Mouse (Mus musculus) heart, embryonic 11.5 days (tissue): ENCODE results near the gene Msrb1. TPM values are rescaled to one million over a fixed set of nuclear protein-coding genes. Genes with fewer than 3 reads are reported as not detected.

Experiments used
- polyA plus RNA-seq: library from polyadenylated mRNA; unstranded; fragments of >200 nt; fragmentation: Nextera tagmentation; extraction: Ambion mirVana; gene quantifications from 2 replicates; pipeline ENCODE4 v1.2.1, GENCODE M21; 2014

Msrb1 gene
- polyA plus RNA-seq, 1 experiment from 2014 or later: 20.9 TPM

Other genes with a start within 250 kb of the Msrb1 start
- 0.40 and 0.49 TPM in 2 replicates for gene Caskin1, start 248.0 kb upstream of the Msrb1 start, polyA plus RNA-seq
- gene Traf7, start 208.7 kb upstream of the Msrb1 start, polyA plus RNA-seq: 72.3 and 80.1 TPM in 2 replicates
- gene Rab26, start 202.4 kb upstream of the Msrb1 start, polyA plus RNA-seq: 1.1 and 1.9 TPM in 2 replicates
- gene Pkd1, start 186.8 kb upstream of the Msrb1 start, polyA plus RNA-seq: 8.9 and 9.2 TPM in 2 replicates
- gene Tsc2, start 104.0 kb upstream of the Msrb1 start, polyA plus RNA-seq: 46.7 and 50.6 TPM in 2 replicates
- 9.1 and 9.8 TPM in 2 replicates for gene Nthl1, start 104.0 kb upstream of the Msrb1 start, polyA plus RNA-seq
- gene Slc9a3r2, start 86.3 kb upstream of the Msrb1 start, polyA plus RNA-seq: 52.7 and 58.0 TPM in 2 replicates
- gene Npw, start 78.2 kb upstream of the Msrb1 start, polyA plus RNA-seq: not detected in 2 replicates
- 19.7 and 22.0 TPM in 2 replicates for gene Zfp598, start 67.0 kb upstream of the Msrb1 start, polyA plus RNA-seq
- 0.39 and 0.65 TPM in 2 replicates for gene Syngr3, start 46.7 kb upstream of the Msrb1 start, polyA plus RNA-seq
- 36.7 and 39.0 TPM in 2 replicates for gene Gfer, start 40.5 kb upstream of the Msrb1 start, polyA plus RNA-seq
- 0.49 and 1.1 TPM in 2 replicates for gene Noxo1, start 40.4 kb upstream of the Msrb1 start, polyA plus RNA-seq
- 50.9 and 54.8 TPM in 2 replicates for gene Tbl3, start 29.0 kb upstream of the Msrb1 start, polyA plus RNA-seq
- not detected in 2 replicates for gene Rnf151, start 18.6 kb upstream of the Msrb1 start, polyA plus RNA-seq
- 1,091 and 1,195 TPM in 2 replicates for gene Rps2, start 18.5 kb upstream of the Msrb1 start, polyA plus RNA-seq
- gene Ndufb10, start 12.2 kb upstream of the Msrb1 start, polyA plus RNA-seq: 373 and 401 TPM in 2 replicates
- 0.40 and 0.44 TPM in 2 replicates for gene Rpl3l, start 8.8 kb upstream of the Msrb1 start, polyA plus RNA-seq
- 0.34 TPM in 1 of 2 replicates, not detected in the other for gene Hs3st6, start 16.3 kb downstream of the Msrb1 start, polyA plus RNA-seq
- gene Meiob, start 67.6 kb downstream of the Msrb1 start, polyA plus RNA-seq: not detected in 2 replicates
- 42.6 and 48.8 TPM in 2 replicates for gene Hagh, start 103.5 kb downstream of the Msrb1 start, polyA plus RNA-seq
- gene Fahd1, start 113.7 kb downstream of the Msrb1 start, polyA plus RNA-seq: 38.0 and 39.5 TPM in 2 replicates
- gene Igfals, start 129.4 kb downstream of the Msrb1 start, polyA plus RNA-seq: 0.14 TPM in 1 of 2 replicates, not detected in the other
- 42.3 and 43.3 TPM in 2 replicates for gene Nubp2, start 149.7 kb downstream of the Msrb1 start, polyA plus RNA-seq
- gene Spsb3, start 150.0 kb downstream of the Msrb1 start, polyA plus RNA-seq: 25.2 and 26.5 TPM in 2 replicates
- gene Eme2, start 158.4 kb downstream of the Msrb1 start, polyA plus RNA-seq: 15.3 and 19.3 TPM in 2 replicates
- 85.6 and 92.1 TPM in 2 replicates for gene Mrps34, start 158.5 kb downstream of the Msrb1 start, polyA plus RNA-seq
- gene Nme3, start 159.9 kb downstream of the Msrb1 start, polyA plus RNA-seq: 35.7 and 37.9 TPM in 2 replicates
- gene Mapk8ip3, start 200.3 kb downstream of the Msrb1 start, polyA plus RNA-seq: 33.0 and 34.2 TPM in 2 replicates
- 109 and 148 TPM in 2 replicates for gene Jpt2, start 224.0 kb downstream of the Msrb1 start, polyA plus RNA-seq